Mouse (Mus musculus) embryonic facial prominence, embryonic 10.5 days (tissue): ENCODE results near the gene Dab1. TPM values are rescaled to one million over a fixed set of nuclear protein-coding genes. Genes with fewer than 3 reads are reported as not detected.

Experiments
- DNase-seq: peaks from one replicate; pipeline ENCODE4 v3.0.0-alpha.2; 2017; ENCODE audit warnings: low spot score
- H3K27ac ChIP-seq: fragments of 300-500 bp; sonication (generic); replicated peaks from 2 replicates; pipeline ENCODE4 v1.5.1; 2016; ENCODE audit warnings: mild to moderate bottlenecking
- H3K27me3 ChIP-seq: fragments of 300-500 bp; sonication (generic); replicated peaks from 2 replicates; pipeline ENCODE4 v1.6.1; 2016; ENCODE audit warnings: low read depth, mild to moderate bottlenecking; ENCODE audit not compliant: poor library complexity, severe bottlenecking
- H3K36me3 ChIP-seq: fragments of 300-500 bp; sonication (generic); replicated peaks from 2 replicates; pipeline ENCODE4 v1.6.1; 2016; ENCODE audit warnings: mild to moderate bottlenecking, moderate library complexity
- H3K4me1 ChIP-seq: fragments of 300-500 bp; sonication (generic); 2 replicates; pipeline ENCODE4 v1.6.1; 2016
- H3K4me3 ChIP-seq: fragments of 300-500 bp; sonication (generic); 2 replicates; pipeline ENCODE4 v1.5.1; 2016; ENCODE audit warnings: mild to moderate bottlenecking, moderate library complexity
- H3K9me3 ChIP-seq: fragments of 300-500 bp; sonication (generic); 2 replicates; pipeline ENCODE4 v1.6.1; 2016; ENCODE audit warnings: mild to moderate bottlenecking
- WGBS: fragments of 180-500 bp; shearing (Covaris S2); methylation state at CpG from one replicate; pipeline ENCODE4 v1.1.7; 2016; 5-methylcytosine and 5-hydroxymethylcytosine counted together
- polyA plus RNA-seq: library from polyadenylated mRNA; unstranded; fragments of >200 nt; fragmentation: Nextera tagmentation; extraction: Ambion mirVana; gene quantifications from 2 replicates; pipeline ENCODE4 v1.2.1, GENCODE M21; 2016

Dab1 gene
- polyA plus RNA-seq, 1 experiment from 2014 or later = 15.6 TPM

- Histone ChIP-seq H3K4me3 (no peak overlapping the region), H3K9me3 (no peaks in the 10 kb centered on the region), H3K27ac (no peak overlapping the region), H3K4me1 (no peaks in the 10 kb centered on the region), H3K36me3 (no peaks in the 10 kb centered on the region), H3K27me3 (no peaks in the 10 kb centered on the region; the same call in 1 of the 2 replicates)
- 84% methylated on average over 5 of the region's 5 CpGs for WGBS
- no peak for DNase-seq
Observed at GRCm38 (mm10) chr4:104206639-104207038, 587.5 kb downstream of the Dab1 start.

DNA sequence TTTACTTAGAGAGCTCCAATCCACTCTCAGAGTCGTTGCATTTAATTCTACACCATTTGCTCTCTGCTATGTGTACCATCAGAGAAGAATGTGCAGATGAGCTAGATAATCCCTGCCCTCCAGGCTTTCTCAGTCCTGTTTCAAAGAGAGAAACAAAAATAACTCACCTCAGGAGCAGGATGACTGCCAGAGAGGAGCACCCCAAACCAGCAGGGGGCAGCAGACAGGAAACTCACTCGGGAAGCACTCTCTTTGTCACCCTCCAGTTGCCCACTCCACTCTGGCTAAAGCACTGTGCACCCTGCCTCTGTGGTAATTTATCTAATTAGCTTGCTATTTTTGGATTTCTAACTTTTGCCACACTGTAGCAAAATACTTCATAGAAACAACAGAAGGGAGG is 589.9 kb downstream of the Dab1 start:
- H3K4me1 ChIP-seq = no peaks in the 10 kb centered on the region
- WGBS = 28% methylated on average over 2 of the region's 2 CpGs
- DNase-seq = peak; percentile 66
- no peaks in the 10 kb centered on the region for H3K36me3 ChIP-seq
- H3K4me3 ChIP-seq = no peak overlapping the region
- no peaks in the 10 kb centered on the region for H3K9me3 ChIP-seq
- no peaks in the 10 kb centered on the region for H3K27me3 ChIP-seq
- H3K27ac ChIP-seq = no peak overlapping the region

- H3K27ac ChIP-seq = no peak overlapping the region
- no peak for DNase-seq
- H3K36me3 ChIP-seq = no peaks in the 10 kb centered on the region
- H3K4me3 ChIP-seq = no peak overlapping the region
- H3K27me3 ChIP-seq = peaks cover 2% of the 10 kb centered on the region; the same call in 1 of the 2 replicates
- 82% methylated on average over 1 of the region's 1 CpGs for WGBS
- no peaks in the 10 kb centered on the region for H3K4me1 ChIP-seq
- no peaks in the 10 kb centered on the region for H3K9me3 ChIP-seq
Observed at GRCm38 (mm10) chr4:104210796-104211195, 591.6 kb downstream of the Dab1 start.

- no peaks in the 10 kb centered on the region for H3K4me1 ChIP-seq
- no peaks in the 10 kb centered on the region for H3K9me3 ChIP-seq
- peaks cover 4% of the 10 kb centered on the region; the same call in 1 of the 2 replicates for H3K27me3 ChIP-seq
- no peak overlapping the region for H3K4me3 ChIP-seq
- no peak for DNase-seq
- no peak overlapping the region for H3K27ac ChIP-seq
- WGBS = 77% methylated on average over 9 of the region's 9 CpGs
- H3K36me3 ChIP-seq = no peaks in the 10 kb centered on the region
Observed at GRCm38 (mm10) chr4:104211531-104212455, 592.6 kb downstream of the Dab1 start.

GRCm38 (mm10) chr4:104214724-104215123 is 595.6 kb downstream of the Dab1 start:
- H3K9me3 ChIP-seq = no peaks in the 10 kb centered on the region
- no peaks in the 10 kb centered on the region for H3K36me3 ChIP-seq
- no peak overlapping the region for H3K4me3 ChIP-seq
- no peak overlapping the region for H3K27ac ChIP-seq
- 37% methylated on average over 7 of the region's 7 CpGs for WGBS
- peaks cover 4% of the 10 kb centered on the region; the same call in 1 of the 2 replicates for H3K27me3 ChIP-seq
- peaks cover 13% of the 10 kb centered on the region; the same call in 1 of the 2 replicates for H3K4me1 ChIP-seq
- DNase-seq = no peak

DNA sequence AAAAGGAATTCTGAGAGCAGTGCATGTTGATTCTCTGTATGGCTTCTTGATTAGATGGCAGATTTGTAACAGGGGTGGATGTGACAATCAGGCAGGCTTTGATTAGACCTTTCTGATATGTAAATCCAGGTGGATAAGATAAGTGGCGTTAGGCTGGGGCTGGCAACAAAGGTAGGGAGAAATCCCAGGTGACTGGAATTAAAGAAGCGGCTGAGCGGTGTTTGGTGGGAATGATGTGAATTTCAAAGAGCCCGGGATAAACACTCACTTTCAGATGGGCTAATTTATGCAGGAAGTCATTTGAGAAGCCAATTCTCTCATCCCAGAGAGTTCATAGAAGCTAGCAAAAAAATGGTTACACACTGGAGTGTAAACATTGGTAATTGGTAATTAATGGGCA is 598.2 kb downstream of the Dab1 start:
- no peak for DNase-seq
- Histone ChIP-seq H3K4me3 (no peak overlapping the region), H3K4me1 (peaks cover 13% of the 10 kb centered on the region; the same call in 1 of the 2 replicates), H3K36me3 (no peaks in the 10 kb centered on the region), H3K27me3 (peaks cover 4% of the 10 kb centered on the region; the same call in 1 of the 2 replicates), H3K9me3 (no peaks in the 10 kb centered on the region), H3K27ac (no peak overlapping the region)
- 46% methylated on average over 4 of the region's 4 CpGs for WGBS

GRCm38 (mm10) chr4:104218765-104219164 is 599.6 kb downstream of the Dab1 start:
- no peaks in the 10 kb centered on the region for H3K36me3 ChIP-seq
- WGBS = 72% methylated on average over 6 of the region's 6 CpGs
- H3K9me3 ChIP-seq = no peaks in the 10 kb centered on the region
- H3K4me3 ChIP-seq = no peak overlapping the region
- H3K27me3 ChIP-seq = peaks cover 4% of the 10 kb centered on the region; the same call in 1 of the 2 replicates
- DNase-seq = no peak
- no peak overlapping the region for H3K27ac ChIP-seq
- H3K4me1 ChIP-seq = peaks cover 20% of the 10 kb centered on the region; the same call in 1 of the 2 replicates

GRCm38 (mm10) chr4:104220099-104220498 is 600.9 kb downstream of the Dab1 start:
- no peak overlapping the region for H3K27ac ChIP-seq
- H3K36me3 ChIP-seq = no peaks in the 10 kb centered on the region
- DNase-seq = no peak
- no peaks in the 10 kb centered on the region for H3K9me3 ChIP-seq
- H3K27me3 ChIP-seq = peaks cover 4% of the 10 kb centered on the region; the same call in 1 of the 2 replicates
- WGBS = 47% methylated on average over 3 of the region's 3 CpGs
- peaks cover 24% of the 10 kb centered on the region; the same call in 1 of the 2 replicates for H3K4me1 ChIP-seq
- no peak overlapping the region for H3K4me3 ChIP-seq

- 80% methylated on average over 3 of the region's 3 CpGs for WGBS
- H3K36me3 ChIP-seq = no peaks in the 10 kb centered on the region
- no peak overlapping the region for H3K27ac ChIP-seq
- DNase-seq = no peak
- no peak overlapping the region for H3K4me3 ChIP-seq
- peaks cover under 1% of the 10 kb centered on the region; the same call in 1 of the 2 replicates for H3K4me1 ChIP-seq
- H3K9me3 ChIP-seq = no peaks in the 10 kb centered on the region
- no peaks in the 10 kb centered on the region for H3K27me3 ChIP-seq
Observed at GRCm38 (mm10) chr4:104229296-104229695, 610.1 kb downstream of the Dab1 start.

DNA sequence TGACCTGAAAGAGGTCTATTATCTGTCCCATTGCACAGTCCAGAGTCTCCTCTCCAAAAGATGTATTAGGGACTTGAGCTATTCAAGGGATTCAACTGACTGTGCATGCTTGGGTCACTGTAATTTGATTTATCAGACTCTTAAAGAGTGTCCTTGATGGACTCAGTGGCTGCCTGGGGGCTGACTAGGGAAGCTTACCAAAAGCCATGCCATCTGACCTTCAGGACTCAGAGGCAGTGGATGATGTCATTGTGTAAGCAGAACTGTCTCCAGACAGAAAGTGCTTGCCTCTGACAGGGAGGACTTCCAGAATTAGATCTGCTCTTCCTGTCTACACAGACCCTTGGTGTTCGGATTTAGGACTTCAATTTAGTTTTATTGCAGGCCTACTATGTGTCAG is 627.3 kb downstream of the Dab1 start:
- DNase-seq = no peak
- Histone ChIP-seq H3K4me1 (no peaks in the 10 kb centered on the region), H3K4me3 (no peak overlapping the region), H3K36me3 (no peaks in the 10 kb centered on the region), H3K27ac (no peak overlapping the region), H3K9me3 (no peaks in the 10 kb centered on the region), H3K27me3 (no peaks in the 10 kb centered on the region)
- WGBS = 54% methylated on average over 1 of the region's 1 CpGs

DNA sequence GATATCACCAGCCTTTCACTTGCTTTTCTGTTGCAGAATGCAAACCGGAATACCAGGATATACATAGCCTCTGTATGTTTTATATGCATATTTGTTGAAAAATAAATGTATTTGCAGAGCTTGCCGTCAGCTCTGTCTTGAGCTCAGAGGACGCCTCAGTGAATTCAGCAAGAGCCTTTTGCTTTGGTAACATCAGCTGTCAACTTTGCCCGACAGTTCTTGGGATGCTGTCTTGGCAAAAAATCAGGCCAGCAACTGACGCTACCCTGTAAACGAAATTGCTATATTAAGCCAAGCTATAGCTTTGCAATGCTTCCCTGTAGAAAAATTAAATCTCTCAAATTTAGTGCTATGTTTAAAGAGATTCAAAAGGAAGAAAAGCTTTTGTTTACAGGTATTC is 630.3 kb downstream of the Dab1 start:
- 83% methylated on average over 6 of the region's 6 CpGs for WGBS
- Histone ChIP-seq H3K4me1 (no peaks in the 10 kb centered on the region), H3K27ac (no peak overlapping the region), H3K9me3 (no peaks in the 10 kb centered on the region), H3K27me3 (no peaks in the 10 kb centered on the region), H3K36me3 (no peaks in the 10 kb centered on the region), H3K4me3 (no peak overlapping the region)
- no peak for DNase-seq

DNA sequence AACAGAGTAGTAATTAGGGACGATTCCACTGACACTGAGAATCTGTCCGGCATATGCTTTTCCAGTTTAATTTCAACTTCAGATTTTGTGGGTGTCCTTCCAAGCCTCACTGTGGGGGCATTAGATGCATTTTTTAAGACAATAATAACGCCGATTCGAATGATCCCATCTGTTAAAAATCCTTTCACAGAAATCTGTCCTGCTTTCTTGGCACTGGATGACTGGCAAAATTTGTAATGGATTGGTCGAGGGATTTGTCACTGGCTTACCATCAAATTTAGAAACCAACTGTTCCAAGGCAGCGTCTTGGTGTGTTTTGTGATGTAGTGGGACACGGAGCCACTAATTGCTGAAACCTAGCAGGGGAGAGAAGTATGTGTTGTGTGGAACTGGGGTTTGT is 638.6 kb downstream of the Dab1 start:
- Histone ChIP-seq H3K36me3 (no peaks in the 10 kb centered on the region), H3K27me3 (no peaks in the 10 kb centered on the region), H3K4me3 (no peak overlapping the region), H3K27ac (no peak overlapping the region), H3K9me3 (no peaks in the 10 kb centered on the region), H3K4me1 (no peaks in the 10 kb centered on the region)
- no peak for DNase-seq
- 85% methylated on average over 8 of the region's 8 CpGs for WGBS
